Mouse (Mus musculus) common myeloid progenitor, adult 5-6 weeks (primary cell): Measurements from ENCODE around the gene Pcsk6. TPM values are rescaled to one million over a fixed set of nuclear protein-coding genes. Genes with fewer than 3 reads are reported as not detected.
"Not testable (repeated sequence)": the region's sequence is repeated elsewhere in the genome, so short reads cannot be mapped to it uniquely, and the experiment has no call there.

Source experiments
- ATAC-seq: replicated peaks from 2 replicates; pipeline ENCODE4 v1.8.0; 2016; ENCODE audit warnings: low read depth, mild to moderate bottlenecking, moderate TSS enrichment, inconsistent platforms; ENCODE audit not compliant: poor library complexity, severe bottlenecking
- total RNA-seq: library from RNA; stranded (forward); fragments of 200-1000, 187-1606 nt; gene quantifications from 2 replicates; pipeline ENCODE4 v1.2.3, GENCODE M21; 2017

Gene Pcsk6
- total RNA-seq, 1 experiment from 2014 or later, result 0.09 TPM

- ATAC-seq, result no peak
Measured at GRCm38 (mm10) chr7:66046921-66047918, 185.7 kb downstream of the Pcsk6 start.

- no peak for ATAC-seq
Measured at GRCm38 (mm10) chr7:66047975-66048374, 186.4 kb downstream of the Pcsk6 start.

GRCm38 (mm10) chr7:66048446-66049230 is 187.1 kb downstream of the Pcsk6 start:
- ATAC-seq, result no peak

- no peak for ATAC-seq
Measured at GRCm38 (mm10) chr7:66053946-66054483, 192.5 kb downstream of the Pcsk6 start.

DNA sequence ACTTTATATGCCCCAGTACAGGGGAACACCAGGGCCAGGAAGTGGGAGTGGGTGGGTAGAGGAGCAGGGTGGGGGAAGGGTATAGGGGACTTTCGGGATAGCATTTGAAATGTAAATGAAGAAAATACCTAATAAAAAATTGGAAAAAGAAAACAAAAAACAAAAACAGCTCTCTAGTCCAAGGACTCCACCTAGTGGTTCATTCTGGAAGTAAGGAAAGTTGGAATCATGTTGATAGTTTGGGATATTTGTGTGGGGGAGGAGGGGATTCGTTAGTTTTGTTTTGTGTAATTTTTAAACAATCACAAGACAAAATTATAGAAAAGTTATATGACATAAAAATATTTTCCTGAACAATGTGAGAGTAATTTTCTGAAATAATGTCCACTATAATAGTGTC is 193.8 kb downstream of the Pcsk6 start:
- ATAC-seq, result not testable (repeated sequence)

DNA sequence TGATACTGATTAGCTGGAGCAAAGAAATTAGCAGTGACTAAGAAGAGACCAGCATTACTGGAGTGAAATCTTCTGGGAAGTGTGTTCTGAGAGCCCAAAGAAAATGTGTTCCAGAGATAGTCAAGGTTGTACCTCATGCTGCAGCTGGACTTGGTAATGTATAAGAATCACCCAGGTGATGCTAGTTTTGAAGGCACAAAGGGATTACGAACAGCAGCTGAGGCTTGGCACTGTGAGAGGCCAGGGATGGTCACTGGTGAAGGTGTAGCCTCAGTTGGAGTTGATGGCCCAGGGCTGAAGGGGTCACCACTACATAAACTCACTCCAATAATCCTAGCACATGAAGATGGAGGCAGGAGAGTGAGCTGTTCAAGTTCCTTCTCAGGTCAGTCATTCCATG is 197.2 kb downstream of the Pcsk6 start, which contains the start of gene Snrpa1:
TSS of gene Snrpa1 (plus strand) at position 301 of the 400 bp plus-strand sequence.
- ATAC-seq, result no peak

GRCm38 (mm10) chr7:66060066-66060956 is 198.8 kb downstream of the Pcsk6 start:
- peak; percentile 98 for ATAC-seq

DNA sequence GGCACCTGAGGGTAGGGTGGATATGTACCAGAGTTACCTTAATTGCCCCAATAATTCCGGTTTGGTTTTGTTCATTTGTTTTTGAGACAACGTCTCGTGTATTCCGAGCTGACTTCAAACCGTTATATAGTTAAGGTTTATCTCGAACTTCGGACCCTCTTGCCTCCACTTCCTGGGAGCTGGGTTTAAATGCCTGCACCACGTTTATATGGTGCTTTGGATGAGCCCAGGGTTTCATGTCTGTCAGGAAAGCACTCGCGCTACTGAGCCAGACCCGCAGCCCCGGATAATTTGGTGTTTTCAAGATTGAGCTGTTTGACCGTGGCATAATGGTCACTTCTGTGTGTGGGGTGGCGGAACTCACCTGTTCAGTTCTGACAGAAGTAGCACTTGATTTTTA is 199.5 kb downstream of the Pcsk6 start:
- ATAC-seq, result no peak

DNA sequence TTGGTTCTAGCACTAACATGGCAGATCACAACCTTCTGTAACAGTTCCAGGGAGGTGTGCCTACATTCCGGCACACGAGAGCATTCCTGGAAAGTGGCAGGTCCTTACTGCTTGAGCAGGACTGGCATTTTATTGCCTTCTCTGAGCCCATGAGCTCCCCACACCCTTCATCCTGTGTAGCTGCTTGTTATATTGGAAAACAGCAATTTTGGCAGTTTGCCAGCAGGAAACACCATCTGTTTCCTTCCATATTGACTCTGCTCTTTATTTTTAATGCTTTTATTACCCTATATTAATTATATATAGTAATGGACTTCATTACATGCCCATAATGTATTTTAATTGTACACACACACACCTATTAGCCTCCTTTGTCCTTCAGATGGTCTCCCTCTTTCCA is 214.9 kb downstream of the Pcsk6 start:
- ATAC-seq, result no peak

GRCm38 (mm10) chr7:66079364-66080230 is 218.1 kb downstream of the Pcsk6 start, which contains the start of gene Selenos:
Gene Selenos, plus strand, starts transcription at chr7:66079649.
- ATAC-seq, result peak; percentile 98

GRCm38 (mm10) chr7:66080231-66080613 is 218.7 kb downstream of the Pcsk6 start:
- ATAC-seq, result peak; percentile 27; the same call in 1 of the 2 replicates

- ATAC-seq, result no peak
Measured at GRCm38 (mm10) chr7:66083757-66084156, 222.2 kb downstream of the Pcsk6 start.

GRCm38 (mm10) chr7:66084546-66084945 is 223.0 kb downstream of the Pcsk6 start:
- ATAC-seq, result no peak

- no peak for ATAC-seq
Measured at GRCm38 (mm10) chr7:66087652-66088051, 226.1 kb downstream of the Pcsk6 start.

DNA sequence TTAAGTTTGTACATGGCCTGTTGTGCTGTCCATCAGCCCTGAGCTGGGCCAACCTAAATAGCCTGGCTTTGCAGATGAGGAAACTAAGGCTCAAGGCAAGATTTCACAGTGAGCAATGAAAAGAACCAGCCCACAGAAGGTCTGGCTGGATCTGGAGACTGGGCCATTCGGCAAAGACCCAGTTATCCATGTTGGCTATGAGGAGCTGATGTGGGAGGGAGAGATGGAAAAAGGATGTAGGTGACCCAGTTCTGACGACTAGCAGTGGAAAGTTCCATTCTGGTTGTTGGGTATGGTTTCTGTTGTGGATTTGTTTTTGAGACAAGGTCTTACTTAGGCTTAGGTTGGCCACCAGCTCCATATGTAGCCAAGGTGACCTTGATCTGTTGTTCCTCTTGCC is 226.5 kb downstream of the Pcsk6 start:
- ATAC-seq, result no peak

- no peak for ATAC-seq
Measured at GRCm38 (mm10) chr7:66090676-66091190, 229.2 kb downstream of the Pcsk6 start.

GRCm38 (mm10) chr7:66091553-66091952 is 230.0 kb downstream of the Pcsk6 start:
- no peak for ATAC-seq

DNA sequence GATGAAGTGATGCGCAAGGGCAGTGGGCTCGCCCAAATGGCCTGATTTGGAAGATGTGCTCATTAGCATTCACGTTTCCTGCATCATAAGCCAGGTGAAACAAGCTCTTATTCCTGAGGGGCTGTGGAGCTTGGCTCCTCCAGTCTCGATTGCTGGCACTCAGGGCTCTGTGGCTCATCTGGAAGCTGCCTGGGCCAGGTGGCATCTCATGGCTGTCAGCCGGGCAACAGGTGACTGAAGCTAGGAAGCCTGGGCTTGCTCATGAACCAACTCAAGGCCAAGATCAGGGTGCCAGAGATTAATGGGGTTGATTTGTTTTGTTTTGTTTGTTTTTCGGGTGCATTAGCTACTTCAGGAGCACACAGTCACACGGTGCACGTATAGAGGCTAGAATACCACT is 231.1 kb downstream of the Pcsk6 start:
- ATAC-seq, result no peak
